Mouse (Mus musculus) lung, adult 2 months (tissue): ENCODE measurements around the gene Nos1ap. TPM values are rescaled to one million over a fixed set of nuclear protein-coding genes. Genes with fewer than 3 reads are reported as not detected.

Source experiments
- DNase-seq: peaks from one replicate; pipeline ENCODE4 v3.0.0; 2022
- H3K4me1 ChIP-seq: fragments of 200-500 bp; 2 replicates; pipeline ENCODE4 v1.6.1; 2011; ENCODE audit warnings: low read length; ENCODE audit not compliant: control insufficient read depth, insufficient read depth
- H3K4me3 ChIP-seq: fragments of 200-500 bp; replicated peaks from 2 replicates; pipeline ENCODE3; 2011; ENCODE audit warnings: low read depth, mild to moderate bottlenecking, control low read depth, low read length; ENCODE audit errors: extremely low read depth
- CTCF ChIP-seq: fragments of 200-500 bp; IDR thresholded peaks from 2 replicates; pipeline ENCODE4 v1.5.1; 2011; ENCODE audit warnings: mild to moderate bottlenecking, low read length, control low read depth; ENCODE audit not compliant: insufficient read depth
- POLR2A ChIP-seq: fragments of 200-500 bp; IDR thresholded peaks from 2 replicates; pipeline ENCODE4 v1.6.1; 2011; ENCODE audit warnings: low read depth, mild to moderate bottlenecking, control low read depth, low read length, borderline replicate concordance; ENCODE audit errors: extremely low read depth
- WGBS: fragments of 180-500 bp; shearing (Covaris S2); methylation state at CpG from one replicate; pipeline ENCODE4 v1.1.7; 2018; 5-methylcytosine and 5-hydroxymethylcytosine counted together
- polyA plus RNA-seq: library from polyadenylated mRNA; depleted of rRNA; stranded (reverse); fragments of >200 nt; gene quantifications from 2 replicates; pipeline ENCODE4 v1.2.3, GENCODE M21; 2012

Nos1ap gene
- polyA plus RNA-seq, 1 experiment, result 17.7 TPM

GRCm38 (mm10) chr1:170434146-170434545 is 155.5 kb downstream of the Nos1ap start:
- no peaks in the 10 kb centered on the region; the same call in none of the 2 replicates for H3K4me1 ChIP-seq
- WGBS, result 77% methylated on average over 4 of the region's 4 CpGs
- no peak for DNase-seq
- no peak overlapping the region for H3K4me3 ChIP-seq
- no peak for TF ChIP-seq POLR2A
- no peak for TF ChIP-seq CTCF

DNA sequence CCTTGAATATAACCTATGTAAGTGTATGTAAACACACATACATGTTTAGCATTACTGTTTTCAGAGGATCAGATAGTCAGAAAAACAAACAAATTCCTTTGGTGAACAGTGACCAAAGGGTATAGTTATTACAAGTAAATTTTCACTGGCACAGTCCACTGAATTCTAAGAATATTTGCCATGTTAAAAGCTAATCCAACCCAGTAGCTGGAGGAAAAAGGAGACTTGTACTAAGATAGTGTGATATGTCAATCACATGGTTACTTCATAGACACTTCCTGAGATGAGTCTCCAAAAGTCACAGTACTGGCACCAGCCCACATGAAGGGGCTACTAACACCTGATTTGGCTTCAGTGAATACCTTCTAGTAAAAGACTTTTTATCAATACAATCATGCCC is 156.0 kb downstream of the Nos1ap start:
- DNase-seq, result no peak
- no peaks in the 10 kb centered on the region; the same call in none of the 2 replicates for H3K4me1 ChIP-seq
- no peak overlapping the region for H3K4me3 ChIP-seq
- TF ChIP-seq CTCF, result no peak
- TF ChIP-seq POLR2A, result no peak

DNA sequence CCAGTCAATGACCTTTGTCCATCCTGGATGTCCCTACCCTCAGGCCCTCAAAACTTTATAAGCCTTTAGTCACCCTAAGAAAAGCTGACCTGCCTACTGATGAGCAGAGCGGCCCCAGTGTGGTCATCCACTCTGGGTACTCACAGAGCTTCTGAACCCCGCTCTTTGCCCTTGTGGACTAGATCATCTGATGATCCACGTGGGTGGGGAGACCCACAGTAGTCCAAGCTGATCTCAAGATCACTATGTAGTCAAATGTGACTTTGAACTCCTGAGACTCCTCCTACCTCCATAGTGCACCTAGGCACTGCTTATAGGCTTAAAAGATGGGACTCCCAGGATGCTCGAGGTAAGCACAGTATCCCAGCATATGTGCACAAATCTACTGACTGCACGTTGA is 157.4 kb downstream of the Nos1ap start:
- H3K4me1 ChIP-seq, result no peaks in the 10 kb centered on the region; the same call in none of the 2 replicates
- no peak overlapping the region for H3K4me3 ChIP-seq
- DNase-seq, result no peak
- TF ChIP-seq POLR2A (no peak), CTCF (no peak)
- 86% methylated on average over 5 of the region's 5 CpGs for WGBS

- no peak for DNase-seq
- H3K4me3 ChIP-seq, result no peak overlapping the region
- TF ChIP-seq POLR2A (no peak), CTCF (no peak)
These were observed 158.3 kb downstream of the Nos1ap start for GRCm38 (mm10) chr1:170431312-170431711.

GRCm38 (mm10) chr1:170430660-170431059 is 159.0 kb downstream of the Nos1ap start:
- no peak for TF ChIP-seq POLR2A
- TF ChIP-seq CTCF, result no peak
- 94% methylated on average over 7 of the region's 7 CpGs for WGBS
- Histone ChIP-seq H3K4me3 (no peak overlapping the region), H3K4me1 (no peaks in the 10 kb centered on the region; the same call in 1 of the 2 replicates)
- DNase-seq, result no peak

More at GRCm38 (mm10) chr1:170431312-170431711, 158.3 kb downstream of the Nos1ap start:
- no peaks in the 10 kb centered on the region; the same call in 1 of the 2 replicates for H3K4me1 ChIP-seq
- WGBS, result 67% methylated on average over 5 of the region's 5 CpGs

DNA sequence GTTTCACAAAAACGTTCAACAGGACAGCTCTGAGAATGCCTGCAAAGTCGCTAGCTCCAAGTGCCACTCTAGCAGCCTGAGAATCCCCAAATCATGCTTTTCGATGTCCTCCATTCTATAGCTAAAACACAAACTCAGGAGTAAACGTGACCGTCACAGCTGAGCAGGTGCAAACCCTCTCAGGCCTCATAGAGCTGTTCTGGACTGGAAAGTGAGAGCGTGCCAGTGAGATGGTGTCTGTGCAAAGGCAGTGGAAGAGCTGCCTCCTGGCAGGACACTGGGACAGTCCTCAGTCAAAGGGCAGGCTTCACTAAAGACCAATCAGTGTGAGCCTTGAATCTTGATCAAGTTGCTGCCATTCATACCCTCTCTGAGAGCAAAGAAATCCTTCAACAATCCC is 160.0 kb downstream of the Nos1ap start:
- 75% methylated on average over 6 of the region's 6 CpGs for WGBS

DNA sequence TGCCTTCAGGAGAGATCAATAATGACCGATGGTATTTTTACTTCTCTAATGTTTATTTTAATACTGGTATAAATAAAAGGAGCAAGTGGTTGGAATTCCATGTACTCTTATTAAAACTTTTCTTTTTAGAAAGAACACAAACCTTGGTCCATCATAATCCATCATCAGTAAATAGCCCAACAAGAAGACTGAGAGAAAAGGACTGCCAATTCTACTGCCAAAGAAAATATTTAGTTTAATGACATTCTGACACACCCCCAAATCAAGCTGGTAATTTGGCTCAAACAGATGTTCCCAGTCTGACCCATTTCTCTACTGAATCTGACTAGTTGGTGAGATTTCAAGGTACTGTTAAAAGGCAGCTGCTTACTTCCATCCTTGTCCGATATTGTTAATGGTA is 161.5 kb downstream of the Nos1ap start:
- whole genome bisulfite sequencing, result 68% methylated on average over 2 of the region's 2 CpGs
- DNase-seq, result no peak
- H3K4me3 ChIP-seq, result no peak overlapping the region
- no peak for TF ChIP-seq CTCF
- no peak for TF ChIP-seq POLR2A
- no peaks in the 10 kb centered on the region; the same call in 1 of the 2 replicates for H3K4me1 ChIP-seq

More for the DNA sequence above, 160.0 kb downstream of the Nos1ap start:
- TF ChIP-seq POLR2A (no peak), CTCF (no peak)
- Histone ChIP-seq H3K4me3 (no peak overlapping the region), H3K4me1 (no peaks in the 10 kb centered on the region; the same call in 1 of the 2 replicates)
- no peak for DNase-seq

GRCm38 (mm10) chr1:170424258-170424889 is 165.3 kb downstream of the Nos1ap start:
- no peak for DNase-seq
- WGBS, result 93% methylated on average over 10 of the region's 10 CpGs
- Histone ChIP-seq H3K4me1 (no peaks in the 10 kb centered on the region; the same call in 1 of the 2 replicates), H3K4me3 (no peak overlapping the region)
- TF ChIP-seq CTCF (no peak), POLR2A (no peak)

DNA sequence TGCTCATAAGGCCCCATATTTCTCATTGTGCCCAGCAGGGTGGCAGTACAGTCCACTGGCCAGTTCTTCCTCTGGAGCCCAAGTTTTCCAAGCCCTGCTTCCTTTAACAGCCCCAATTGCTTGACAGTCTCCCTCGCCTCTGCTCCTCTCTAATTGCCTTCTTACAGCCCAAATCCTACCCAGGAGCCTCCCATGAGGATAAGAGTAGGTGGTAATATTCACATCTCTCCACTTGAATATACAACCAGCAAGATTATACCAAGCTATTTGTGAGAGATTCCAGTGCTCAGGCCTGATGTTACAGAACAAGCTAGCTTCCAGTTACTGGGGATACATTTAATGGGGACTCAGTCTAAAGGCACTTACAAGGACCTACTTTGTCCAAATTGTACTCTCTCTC is 166.6 kb downstream of the Nos1ap start:
- Histone ChIP-seq H3K4me1 (no peaks in the 10 kb centered on the region; the same call in 1 of the 2 replicates), H3K4me3 (no peak overlapping the region)
- 97% methylated on average over 1 of the region's 1 CpGs for WGBS
- TF ChIP-seq CTCF, result no peak
- no peak for DNase-seq

DNA sequence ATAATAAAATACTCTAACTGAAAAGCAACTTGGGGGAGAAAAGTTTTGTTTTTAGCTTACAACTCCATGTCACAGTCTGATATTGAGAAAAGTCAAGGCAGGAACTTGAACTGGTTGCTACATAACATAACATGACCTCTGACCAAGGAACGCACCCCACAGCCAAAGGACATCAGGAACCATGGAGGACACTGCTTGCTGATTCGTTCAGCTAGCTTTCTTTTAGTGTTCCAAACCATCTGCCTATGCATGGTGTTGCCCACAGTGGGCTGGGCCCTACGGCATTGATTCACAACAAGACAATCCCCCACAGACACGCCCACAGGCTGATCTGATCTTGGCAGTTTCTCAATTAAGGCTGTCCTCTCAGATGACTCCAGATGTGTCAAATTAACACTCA is 167.5 kb downstream of the Nos1ap start:
- no peak for TF ChIP-seq CTCF
- no peak for TF ChIP-seq POLR2A
- H3K4me1 ChIP-seq, result no peaks in the 10 kb centered on the region; the same call in 1 of the 2 replicates
- 76% methylated on average over 4 of the region's 4 CpGs for WGBS
- DNase-seq, result no peak
- no peak overlapping the region for H3K4me3 ChIP-seq
